Mouse (Mus musculus): ENCODE results near the gene Dnaja3. TPM values are rescaled to one million over a fixed set of nuclear protein-coding genes. Genes with fewer than 3 reads are reported as not detected.

Dnaja3 gene
- polyA plus RNA-seq (2017; shearing (Covaris generic)): 65.2 TPM

DNA sequence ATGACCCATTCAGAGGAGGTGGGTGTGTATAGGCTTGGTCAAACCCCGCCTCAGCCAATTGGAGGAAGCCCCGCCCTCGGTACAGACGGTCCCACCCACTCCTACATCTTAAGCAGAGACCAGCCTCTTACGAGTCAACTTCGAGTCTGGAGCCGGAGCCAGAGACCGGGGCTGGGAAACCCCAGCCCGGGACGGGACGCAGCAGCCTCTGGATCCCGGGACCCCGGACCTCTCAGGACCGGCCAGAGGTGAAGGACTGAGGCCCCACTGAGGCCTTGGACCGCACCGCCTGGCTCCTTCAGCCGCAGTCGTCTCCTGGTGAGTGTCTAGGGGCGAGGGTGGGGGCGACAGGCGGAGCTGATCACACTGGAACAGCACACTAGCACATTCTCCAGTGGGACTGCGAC lies at the start of gene Dnaja3, which contains the start of gene Vasn:
Gene Dnaja3 (plus strand): TSS at position 159 of the 407 bp plus-strand sequence.
Gene Vasn (plus strand): TSS at position 111 of the 407 bp plus-strand sequence.

GRCm38 (mm10) chr16:4593971-4594813 lies 45.6 kb upstream of the Dnaja3 start, which contains the start of gene Glis2:
Gene Glis2, plus strand, starts transcription at chr16:4594713.

DNA sequence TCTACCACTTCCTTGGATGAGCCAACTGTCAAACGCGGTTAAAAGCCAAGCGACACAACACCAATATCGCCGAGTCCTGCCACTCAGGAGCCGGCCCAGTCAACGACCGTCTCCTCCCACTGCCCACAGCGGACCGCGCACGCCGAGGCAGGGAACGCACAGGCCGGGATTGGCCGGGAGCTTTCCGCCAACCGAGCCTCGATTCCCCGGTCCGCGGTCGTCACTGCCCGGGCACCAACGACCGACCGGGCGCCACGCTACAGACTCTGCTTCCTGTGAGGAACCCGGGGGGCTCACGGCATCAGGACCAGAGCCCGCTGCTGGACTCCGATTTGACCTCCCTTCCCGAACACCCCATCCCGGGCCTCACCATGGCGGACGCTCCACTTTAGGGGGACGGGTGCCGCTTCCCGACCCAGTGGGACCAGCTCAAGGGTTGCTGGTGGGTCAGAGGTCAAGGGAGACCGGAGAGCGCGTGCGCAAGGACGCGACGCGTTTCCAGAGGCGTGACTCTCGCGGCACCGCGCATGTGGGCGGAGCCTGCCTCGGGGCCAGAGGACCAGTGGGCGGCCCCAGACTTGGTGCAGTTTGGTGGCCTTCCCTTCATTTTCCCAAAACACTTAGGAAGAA lies 15.2 kb upstream of the Dnaja3 start, which contains the start of gene Pam16:
Gene Pam16 (minus strand): TSS at position 508 of the 630 bp plus-strand sequence.

DNA sequence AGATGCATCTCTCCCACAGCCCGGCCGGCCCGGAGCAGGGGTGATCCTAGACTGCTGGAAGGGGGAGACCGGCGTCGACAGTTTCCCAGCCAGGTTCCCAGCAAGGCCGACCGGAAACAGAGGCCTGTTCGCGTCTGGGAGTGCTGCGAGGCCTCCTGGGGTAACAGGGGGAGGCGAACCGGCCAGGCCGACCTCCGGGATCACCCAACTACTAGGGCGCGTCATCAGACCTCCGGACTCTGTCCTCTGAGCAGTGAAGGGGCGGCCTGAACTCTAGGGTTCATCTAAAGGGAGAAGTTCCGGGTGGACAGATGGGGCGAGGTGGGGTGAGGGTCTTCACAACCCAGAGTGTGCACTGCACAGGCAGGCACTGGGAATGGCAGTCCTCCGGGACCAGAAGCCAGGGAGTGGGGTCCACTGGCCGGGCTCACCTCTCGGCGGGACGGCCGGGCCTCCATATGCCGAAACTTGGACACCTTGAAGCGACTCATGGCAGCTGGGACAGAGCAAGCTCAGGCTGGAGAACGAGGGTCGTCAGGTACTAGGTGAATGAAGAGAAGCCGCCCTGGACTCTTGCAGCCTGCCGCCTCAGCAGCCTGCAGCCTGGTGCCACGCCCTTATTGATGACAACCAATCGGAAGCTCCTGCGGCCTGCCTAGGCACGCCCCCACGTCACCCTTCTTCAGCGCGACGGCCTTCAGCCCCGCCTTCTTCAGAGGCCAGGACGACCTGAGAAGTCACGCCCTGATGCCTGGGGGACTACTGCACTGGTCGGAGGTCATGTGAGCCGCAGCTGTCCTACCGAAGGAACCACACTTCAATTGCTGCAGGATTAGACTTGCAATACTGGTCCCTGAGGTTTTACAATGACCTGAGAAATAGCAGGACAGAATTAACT lies 39.6 kb downstream of the Dnaja3 start, which contains the start of gene Coro7:
Gene Coro7 (minus strand): TSS at position 657 of the 898 bp plus-strand sequence.

GRCm38 (mm10) chr16:4718753-4719518 lies 79.1 kb downstream of the Dnaja3 start, which contains the start of gene Nmral1:
Gene Nmral1, minus strand, starts transcription at chr16:4719356.

GRCm38 (mm10) chr16:4725780-4726527 lies 86.2 kb downstream of the Dnaja3 start, which contains the start of gene Hmox2:
Gene Hmox2, plus strand, starts transcription at chr16:4726361.

Other genes starting within 250 kb of the Dnaja3 start
- 0.58 TPM for gene Adcy9, start 219.5 kb upstream of the Dnaja3 start, polyA plus RNA-seq (2017; shearing (Covaris generic))
- 0.79 TPM for gene Srl, start 98.2 kb upstream of the Dnaja3 start, polyA plus RNA-seq (2017; shearing (Covaris generic))
- 3.1 TPM for gene Tfap4, start 80.1 kb upstream of the Dnaja3 start, polyA plus RNA-seq (2017; shearing (Covaris generic))
- gene Glis2, start 45.3 kb upstream of the Dnaja3 start, polyA plus RNA-seq (2017; shearing (Covaris generic)): 0.60 TPM
- 20.0 TPM for gene Pam16, start 15.0 kb upstream of the Dnaja3 start, polyA plus RNA-seq (2017; shearing (Covaris generic))
- gene Vasn, start within 50 bp of the Dnaja3 start, polyA plus RNA-seq (2017; shearing (Covaris generic)): 1.1 TPM
- 172 TPM for gene Coro7, start 39.8 kb downstream of the Dnaja3 start, polyA plus RNA-seq (2017; shearing (Covaris generic))
- 11.9 TPM for gene Nmral1, start 79.4 kb downstream of the Dnaja3 start, polyA plus RNA-seq (2017; shearing (Covaris generic))
- gene Hmox2, start 86.4 kb downstream of the Dnaja3 start, polyA plus RNA-seq (2017; shearing (Covaris generic)): 105 TPM
- gene Cdip1, start 150.3 kb downstream of the Dnaja3 start, polyA plus RNA-seq (2017; shearing (Covaris generic)): 60.6 TPM
- 0.60 TPM for gene 4930562C15Rik, start 195.4 kb downstream of the Dnaja3 start, polyA plus RNA-seq (2017; shearing (Covaris generic))
- gene Ubald1, start 240.3 kb downstream of the Dnaja3 start, polyA plus RNA-seq (2017; shearing (Covaris generic)): 55.7 TPM
- 56.5 TPM for gene Mgrn1, start 246.3 kb downstream of the Dnaja3 start, polyA plus RNA-seq (2017; shearing (Covaris generic))